In the genomic region with DNA sequence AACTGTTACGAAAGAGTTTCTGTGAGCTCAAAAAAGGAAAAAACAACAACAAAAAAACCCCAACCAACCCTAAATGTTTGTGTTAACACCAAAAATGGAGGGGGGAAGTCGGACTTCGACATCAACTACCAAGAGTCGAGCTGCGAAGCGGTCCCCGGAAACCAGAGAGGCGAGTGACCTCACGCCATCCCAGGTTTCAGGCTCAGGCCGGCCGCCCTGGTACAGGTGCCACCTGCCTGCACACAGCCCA, we compare ENCODE assay signal across 9 mouse cellular contexts. TPM values are rescaled to one million over a fixed set of nuclear protein-coding genes. Genes with fewer than 3 reads are reported as not detected.
DNase-seq lines count a peak whose midpoint lies in the region; ATAC-seq and TF ChIP-seq lines count a peak whose summit lies in the region.
"Had no signal": no experiment of that assay in that cellular context is flagged by ENCODE, and none has a peak within 500 bp of the region (broad histone marks: within the 10 kb centered on the region; RNA-seq: fewer than 3 reads in every experiment).

No protein-coding gene starts in this region.

- no peaks in the 10 kb centered on the region for H3K27me3 ChIP-seq in thymus, adult 2 months (ENCODE audit: control insufficient read depth, insufficient read depth, low read length)
- no peaks in the 10 kb centered on the region for H3K27me3 ChIP-seq in liver, embryonic 13.5 days

- intact Hi-C loops in gastrocnemius, adult 2 months (cut with DNase I): loop anchor here (1.0 to 10.0 kb wide), 5 partner anchors 25 to 350 kb away; partner anchors contain the start of genes Mtmr10 and Trpm1
- intact Hi-C loops in gastrocnemius, postnatal 36 days (cut with DNase I): loop anchor here (2.0 to 5.0 kb wide), 5 partner anchors 40 to 455 kb away; partner anchors contain the start of genes Mcee and Mphosph10

- no peaks in the 10 kb centered on the region for H3K36me3 ChIP-seq in thymus, adult 2 months (ENCODE audit: control insufficient read depth, insufficient read depth, low read length)
- H3K36me3 ChIP-seq in liver, embryonic 13.5 days: no peaks in the 10 kb centered on the region

- peak overlapping the region; percentile 100 for H3K27ac ChIP-seq in gastrocnemius, adult 2 months
- H3K27ac ChIP-seq in thymus, adult 2 months (ENCODE audit: control insufficient read depth, insufficient read depth, low read length): peak overlapping the region; percentile 91
- H3K27ac ChIP-seq in liver, embryonic 13.5 days: peak overlapping the region; percentile 95

- no peak for DNase-seq in gastrocnemius, adult 2 months
- no peak for DNase-seq in gastrocnemius, postnatal 36 days
- DNase-seq in thymus, adult 2 months: no peak
- DNase-seq in thymus, postnatal 0 days (ENCODE audit: low spot score): no peak
- DNase-seq in liver, embryonic 13.5 days: no peak
- no peak for DNase-seq in ovary, postnatal 14 days (ENCODE audit: low spot score)
- DNase-seq in thymus, postnatal 4 days: no peak
- DNase-seq in right cerebral cortex, postnatal 25 days: no peak

- peak overlapping the region; percentile 100 for H3K4me2 ChIP-seq in liver, embryonic 13.5 days

- no peak for TF ChIP-seq CTCF in gastrocnemius, adult 2 months (IDR thresholded peaks at IDR 0.05)
- TF ChIP-seq CTCF in thymus, adult 2 months (IDR thresholded peaks at IDR 0.05; ENCODE audit: borderline replicate concordance, control insufficient read depth, extremely low read depth, insufficient read depth, low read length, poor library complexity): no peak

- TF ChIP-seq POLR2A in thymus, adult 2 months (IDR thresholded peaks at IDR 0.05; ENCODE audit: control insufficient read depth, extremely low read depth, insufficient read depth, low read length, poor library complexity): no peak

- H3K4me3 ChIP-seq in gastrocnemius, adult 2 months: peak overlapping the region; percentile 95
- peak overlapping the region; percentile 79 for H3K4me3 ChIP-seq in thymus, adult 2 months (ENCODE audit: control insufficient read depth, insufficient read depth, low read length)
- peak overlapping the region; percentile 89 for H3K4me3 ChIP-seq in liver, embryonic 13.5 days (replicated peaks)

- no peak for ATAC-seq in liver, embryonic 13.5 days (ENCODE audit: low read depth)

- H3K9ac ChIP-seq in liver, embryonic 13.5 days: peak overlapping the region; percentile 95

- WGBS in thymus, adult 2 months: under 1% methylated on average over 11 of the region's 11 CpGs
- WGBS in liver, embryonic 13.5 days (ENCODE audit: insufficient replicate concordance): 2% methylated on average over 11 of the region's 11 CpGs

- no peaks in the 10 kb centered on the region for H3K9me3 ChIP-seq in liver, embryonic 13.5 days (replicated peaks)

- H3K4me1 ChIP-seq in thymus, adult 2 months (replicated peaks; ENCODE audit: control insufficient read depth, insufficient read depth, low read length): peaks cover 41% of the 10 kb centered on the region
- peaks cover 87% of the 10 kb centered on the region for H3K4me1 ChIP-seq in liver, embryonic 13.5 days (replicated peaks)

RNA-seq across cellular contexts. Expression of gene Klf13, which starts 1.8 kb away (rescaled TPM):
- 10 to 100 TPM; 56.6 to 59.6 TPM for total RNA-seq in gastrocnemius, adult 2 months (2021)
- 10 to 100 TPM; 42.3 to 47.7 TPM for total RNA-seq in gastrocnemius, postnatal 36 days (2021)
- 172 and 234 TPM in 2 replicates for polyA plus RNA-seq in thymus, adult 2 months (2012; rRNA removed)
- 95.1 and 134 TPM in 2 replicates for polyA plus RNA-seq in thymus, postnatal 0 days (2015; fragmentation: Nextera tagmentation; extraction: Ambion mirVana)
- 13.6 and 14.1 TPM in 2 replicates for polyA plus RNA-seq in liver, embryonic 13.5 days (2015; fragmentation: Nextera tagmentation; extraction: Ambion mirVana)

RNA-seq across cellular contexts. Expression of gene E030018B13Rik, which starts 20.3 kb away (rescaled TPM):
- total RNA-seq in gastrocnemius, adult 2 months (2021): under 1 TPM in 1 of 2 experiments, not detected in 1; 0.22 TPM
- total RNA-seq in gastrocnemius, postnatal 36 days (2021): not detected
- not detected in 2 replicates for polyA plus RNA-seq in thymus, adult 2 months (2012; rRNA removed)
- 0.21 and 0.40 TPM in 2 replicates for polyA plus RNA-seq in thymus, postnatal 0 days (2015; fragmentation: Nextera tagmentation; extraction: Ambion mirVana)
- polyA plus RNA-seq in liver, embryonic 13.5 days (2015; fragmentation: Nextera tagmentation; extraction: Ambion mirVana): not detected in 2 replicates
- total RNA-seq: common myeloid progenitor, adult 5-6 weeks had no signal
